Mouse (Mus musculus) CH12.LX (cell line): ENCODE measurements around the gene Ncoa1. TPM values are rescaled to one million over a fixed set of nuclear protein-coding genes. Genes with fewer than 3 reads are reported as not detected.

Experiments
- DNase-seq: peaks from one replicate; pipeline ENCODE4 v3.0.0-alpha.2; 2013; ENCODE audit errors: extremely low read depth
- H3K27ac ChIP-seq: 2 replicates; pipeline ENCODE4 v1.5.1; 2012; ENCODE audit warnings: low read depth, mild to moderate bottlenecking, control low read depth, moderate library complexity; ENCODE audit not compliant: insufficient read depth
- H3K27me3 ChIP-seq: replicated peaks from 2 replicates; pipeline ENCODE3; 2012; ENCODE audit warnings: inconsistent platforms
- H3K36me3 ChIP-seq, 2 experiments: replicated peaks in 1 of 2; 2 replicates each; pipeline versions ENCODE3 to v1.6.1; 2012; ENCODE audit warnings: inconsistent platforms in 1 of 2, low read length in 1 of 2, mild to moderate bottlenecking in 1 of 2, mixed read lengths in 1 of 2, moderate library complexity in 1 of 2; ENCODE audit not compliant: control insufficient read depth in 1 of 2, insufficient read depth in 1 of 2
- H3K4me1 ChIP-seq, 2 experiments: 2 replicates each; pipeline ENCODE4 v1.6.1; 2012; ENCODE audit warnings: inconsistent platforms in 1 of 2, moderate library complexity in 1 of 2; ENCODE audit not compliant: insufficient read depth in 2 of 2, control insufficient read depth in 1 of 2
- H3K4me2 ChIP-seq: 2 replicates; pipeline ENCODE4 v1.6.1; 2012; ENCODE audit warnings: low read depth, mild to moderate bottlenecking, control low read depth; ENCODE audit not compliant: poor library complexity, insufficient read depth, severe bottlenecking
- H3K4me3 ChIP-seq, 3 experiments: fragments of 150-350 bp in 1 of 3; sonication (generic) in 1 of 3; replicated peaks in 1 of 3; 2 replicates each; pipeline versions ENCODE3 to v1.5.1; 2011 to 2012; ENCODE audit warnings: low read depth in 2 of 3, low read length in 2 of 3, mild to moderate bottlenecking in 2 of 3, moderate library complexity in 2 of 3, control low read depth in 1 of 3, improper control_type of control experiment in 1 of 3, inconsistent platforms in 1 of 3, mixed read lengths in 1 of 3; ENCODE audit not compliant: poor library complexity in 1 of 3
- H3K79me2 ChIP-seq: replicated peaks from 2 replicates; pipeline ENCODE4 v1.6.1; 2012; ENCODE audit warnings: mild to moderate bottlenecking, moderate library complexity; ENCODE audit not compliant: control insufficient read depth, poor library complexity, insufficient read depth, severe bottlenecking; ENCODE audit errors: extremely low read depth
- H3K9ac ChIP-seq: 2 replicates; pipeline ENCODE4 v1.6.1; 2012; ENCODE audit warnings: low read depth, mild to moderate bottlenecking, control low read depth, moderate library complexity; ENCODE audit not compliant: insufficient read depth
- H3K9me3 ChIP-seq: replicated peaks from 2 replicates; pipeline ENCODE3; 2012; ENCODE audit warnings: low read length, inconsistent platforms, mixed read lengths
- CHD2 ChIP-seq: IDR thresholded peaks from 2 replicates; pipeline ENCODE4 v1.6.1; 2011; ENCODE audit warnings: low read length, improper control_type of control experiment
- E2F4 ChIP-seq: IDR thresholded peaks from 2 replicates; pipeline ENCODE4 v1.6.1; 2011; ENCODE audit warnings: low read depth, low read length, improper control_type of control experiment; ENCODE audit not compliant: insufficient replicate concordance
- ELF1 ChIP-seq: IDR thresholded peaks from 2 replicates; pipeline ENCODE4 v1.6.1; 2014; ENCODE audit warnings: low read depth, mild to moderate bottlenecking, inconsistent platforms, low read length, improper control_type of control experiment
- ETS1 ChIP-seq: conservative IDR thresholded peaks from 2 replicates; pipeline ENCODE4 v1.6.1; 2012; ENCODE audit warnings: low read depth, mild to moderate bottlenecking, inconsistent platforms, low read length, improper control_type of control experiment, moderate library complexity
- GABPA ChIP-seq: IDR thresholded peaks from 2 replicates; pipeline ENCODE4 v1.6.1; 2012; ENCODE audit warnings: low read depth, low read length, improper control_type of control experiment, inconsistent platforms; ENCODE audit not compliant: insufficient replicate concordance
- IRF4 ChIP-seq: IDR thresholded peaks from 2 replicates; pipeline ENCODE4 v1.6.1; 2014; ENCODE audit warnings: low read depth, mild to moderate bottlenecking, inconsistent platforms, low read length, improper control_type of control experiment
- JUND ChIP-seq: conservative IDR thresholded peaks from 2 replicates; pipeline ENCODE4 v1.6.1; 2011; ENCODE audit warnings: low read depth, low read length, improper control_type of control experiment
- KAT2A ChIP-seq: IDR thresholded peaks from 2 replicates; pipeline ENCODE4 v1.6.1; 2012; ENCODE audit warnings: low read length, improper control_type of control experiment, inconsistent platforms; ENCODE audit not compliant: insufficient replicate concordance
- NRF1 ChIP-seq: IDR thresholded peaks from 2 replicates; pipeline ENCODE4 v1.6.1; 2014; ENCODE audit warnings: low read depth, mild to moderate bottlenecking, inconsistent platforms, low read length, improper control_type of control experiment, moderate library complexity
- POLR2A ChIP-seq: IDR thresholded peaks from 2 replicates; pipeline ENCODE4 v1.6.1; 2011; ENCODE audit warnings: low read depth, mild to moderate bottlenecking, improper control_type of control experiment, low read length
- POLR2AphosphoS2 ChIP-seq: IDR thresholded peaks from 2 replicates; pipeline ENCODE4 v1.6.1; 2011; ENCODE audit warnings: low read depth, low read length, improper control_type of control experiment
- SIN3A ChIP-seq: IDR thresholded peaks from 2 replicates; pipeline ENCODE4 v1.6.1; 2012; ENCODE audit warnings: low read length, improper control_type of control experiment, inconsistent platforms
- SMC3 ChIP-seq: IDR thresholded peaks from 2 replicates; pipeline ENCODE4 v1.6.1; 2011; ENCODE audit warnings: low read depth, low read length, improper control_type of control experiment
- TBP ChIP-seq: conservative IDR thresholded peaks from 2 replicates; pipeline ENCODE4 v1.6.1; 2011; ENCODE audit warnings: low read depth, low read length, improper control_type of control experiment
- UBTF ChIP-seq: IDR thresholded peaks from 2 replicates; pipeline ENCODE4 v1.6.1; 2012; ENCODE audit warnings: low read depth, mild to moderate bottlenecking, inconsistent platforms, low read length, improper control_type of control experiment, moderate library complexity
- USF2 ChIP-seq: conservative IDR thresholded peaks from 2 replicates; pipeline ENCODE4 v1.6.1; 2011; ENCODE audit warnings: low read depth, low read length, improper control_type of control experiment
- ZC3H11A ChIP-seq: IDR thresholded peaks from 2 replicates; pipeline ENCODE4 v1.6.1; 2012; ENCODE audit warnings: low read depth, mild to moderate bottlenecking, inconsistent platforms, low read length, improper control_type of control experiment
- ZKSCAN1 ChIP-seq: IDR thresholded peaks from 2 replicates; pipeline ENCODE4 v1.6.1; 2012; ENCODE audit warnings: low read depth, inconsistent platforms, low read length, improper control_type of control experiment, borderline replicate concordance
- dilution Hi-C: fragments of 300-500 bp; cut with MboI; formaldehyde crosslinking; loops from 2 replicates; pipeline ENCODE4 v1.14.3; 2020; ENCODE audit warnings: low sequenced_read_pairs; ENCODE audit not compliant: extremely low pct_unique_long_range_greater_than_20kb, extremely low pct_ligation_motif_present
- in situ Hi-C: fragments of 300-500 bp; cut with MboI; formaldehyde crosslinking; loops from 3 replicates; pipeline ENCODE4 v1.14.3; 2019; ENCODE audit warnings: low sequenced_read_pairs, low pct_ligation_motif_present, low pct_unique_long_range_greater_than_20kb, mixed read lengths
- polyA plus RNA-seq: library from polyadenylated mRNA; unstranded; fragments of >175 nt; gene quantifications from 2 replicates; pipeline ENCODE4 v1.2.1, GENCODE M21; 2012; ENCODE audit warnings: low read depth; ENCODE audit not compliant: insufficient read length
- total RNA-seq, 2 experiments: library from RNA; depleted of rRNA; stranded (reverse); fragments of 300-350 nt in 1 of 2; fragments of >200 nt in 1 of 2; gene quantifications; 2 replicates each; pipeline ENCODE4 v1.2.3; 2012 to 2014

The Ncoa1 gene
- total and polyA plus RNA-seq, 3 experiments = 2.4 to 6.4 (median 4.2) TPM

GRCm38 (mm10) chr12:4293813-4294212 lies 183.2 kb downstream of the Ncoa1 start:
- no peak for TF ChIP-seq POLR2AphosphoS2
- no peak for TF ChIP-seq CHD2
- no peak for TF ChIP-seq SIN3A
- no peak for TF ChIP-seq USF2
- TF ChIP-seq UBTF = no peak
- no peak for TF ChIP-seq ZKSCAN1
- no peak for TF ChIP-seq SMC3
- no peak for TF ChIP-seq JUND
- TF ChIP-seq IRF4 = no peak
- TF ChIP-seq GABPA = no peak
- no peak for TF ChIP-seq NRF1
- Histone ChIP-seq H3K36me3 (peaks cover 6 to 16% of the 10 kb centered on the region in 2 experiments), H3K27ac (no peak overlapping the region), H3K27me3 (no peaks in the 10 kb centered on the region), H3K9ac (no peak overlapping the region), H3K4me2 (no peak overlapping the region), H3K4me3 (no peak overlapping the region), H3K4me1 (no peaks in the 10 kb centered on the region), H3K9me3 (no peaks in the 10 kb centered on the region), H3K79me2 (no peaks in the 10 kb centered on the region)
- dilution Hi-C loops = no loop called here
- in situ Hi-C loops = no loop called here
- no peak for DNase-seq

GRCm38 (mm10) chr12:4285186-4285585 lies 191.8 kb downstream of the Ncoa1 start:
- Histone ChIP-seq H3K4me2 (no peak overlapping the region), H3K27ac (no peak overlapping the region), H3K9me3 (no peaks in the 10 kb centered on the region), H3K36me3 (no peaks in the 10 kb centered on the region), H3K27me3 (no peaks in the 10 kb centered on the region), H3K4me1 (peaks cover 0 to 17% of the 10 kb centered on the region in 2 experiments; a peak in 2 of 4 replicates), H3K4me3 (no peak overlapping the region), H3K9ac (no peak overlapping the region), H3K79me2 (no peaks in the 10 kb centered on the region)
- dilution Hi-C loops = no loop called here
- in situ Hi-C loops = no loop called here
- TF ChIP-seq CHD2 (no peak), KAT2A (no peak), E2F4 (no peak), TBP (no peak), JUND (no peak), ZC3H11A (no peak), ETS1 (no peak), IRF4 (no peak), POLR2A (no peak), ELF1 (no peak)
- DNase-seq = no peak
